Mouse (Mus musculus) kidney, adult 8-10 months (tissue): Measurements from ENCODE around the gene Vmn1r172.
"Not testable (repeated sequence)": the region's sequence is repeated elsewhere in the genome, so short reads cannot be mapped to it uniquely, and the experiment has no call there.

Experiments
- DNase-seq, 2 experiments: peaks; one replicate each; pipeline ENCODE4 v3.0.0; 2022

The Vmn1r172 gene

DNA sequence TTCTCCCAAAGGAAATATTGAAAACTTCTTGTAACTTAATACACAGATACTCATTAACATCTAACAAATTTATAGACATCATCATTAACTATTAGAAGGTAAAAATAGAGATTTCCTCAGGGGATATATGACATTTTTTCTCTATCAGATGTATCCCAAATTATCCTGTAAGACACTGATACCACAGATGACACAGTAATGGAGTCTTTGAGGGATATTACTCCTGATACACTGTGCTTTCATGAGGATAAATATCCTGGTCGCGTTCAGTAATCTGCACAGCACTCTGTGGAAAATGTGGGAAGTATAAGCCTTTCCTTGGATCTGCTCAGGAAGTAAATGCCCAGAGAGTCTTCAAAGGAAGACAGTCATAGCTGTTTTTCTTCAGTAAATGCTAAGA is at the start of gene Vmn1r172:
TSS of gene Vmn1r172 (plus strand) at position 301 of the 400 bp plus-strand sequence.
- DNase-seq = no peak

GRCm38 (mm10) chr7:23630422-23630821 is 27.7 kb upstream of the Vmn1r172 start, which contains the start of gene Vmn1r171:
Gene Vmn1r171 (plus strand): TSS chr7:23630722.
- DNase-seq = no peak

- not testable (repeated sequence) for DNase-seq
Measured at GRCm38 (mm10) chr7:23700403-23700802, 42.3 kb downstream of the Vmn1r172 start, which contains the start of gene Vmn1r173. Gene Vmn1r173 (plus strand): TSS chr7:23700703.
